Mouse (Mus musculus): ENCODE data around the gene Thoc5.
A peak's percentile ranks its signal among the peaks of the same experiment; 100 is the strongest.

Gene Thoc5

DNA sequence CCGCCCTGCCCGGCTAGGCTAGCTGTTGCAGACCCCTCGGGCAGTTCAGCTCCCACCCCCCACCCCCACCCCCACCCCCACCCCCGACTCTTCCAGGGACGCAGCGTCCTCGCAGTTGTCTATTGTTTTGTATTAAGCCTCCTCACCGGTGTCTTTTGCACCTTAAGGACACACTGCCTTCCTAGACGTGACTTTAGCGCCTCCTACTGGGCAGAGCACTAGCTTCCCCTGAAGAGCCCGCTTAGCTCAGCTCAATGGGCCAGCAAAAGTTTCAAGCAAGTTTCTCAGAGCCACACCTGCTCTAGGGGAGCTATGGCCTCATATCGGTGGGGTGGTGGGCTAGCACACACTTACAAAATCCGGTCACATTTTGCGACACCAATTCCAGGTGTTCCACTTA lies 80.5 kb downstream of the Thoc5 start:
- DNase-seq = peak; percentile 82 to 89
